Mouse (Mus musculus) natural killer cell, adult 2 months (primary cell): ENCODE data around the gene Dctn3.
"Not testable (repeated sequence)": the region's sequence is repeated elsewhere in the genome, so short reads cannot be mapped to it uniquely, and the experiment has no call there.

Source experiments
- DNase-seq, 2 experiments: peaks; one replicate each; pipeline ENCODE4 v3.0.0; 2022; ENCODE audit warnings: low spot score in 2 of 2

Gene Dctn3

GRCm38 (mm10) chr4:41738256-41738603 lies 15.3 kb upstream of the Dctn3 start:
- no peak for DNase-seq

- peak; percentile 71 to 81 for DNase-seq
Observed at GRCm38 (mm10) chr4:41737602-41738255, 14.8 kb upstream of the Dctn3 start.

GRCm38 (mm10) chr4:41731052-41731765 lies 8.2 kb upstream of the Dctn3 start, which contains the start of gene Arid3c:
Gene Arid3c (minus strand): TSS chr4:41731142.
- DNase-seq = no peak

- DNase-seq = no peak
Observed at GRCm38 (mm10) chr4:41726826-41727621, 4.1 kb upstream of the Dctn3 start.

- no peak for DNase-seq
Observed at GRCm38 (mm10) chr4:41716834-41717233, 6.1 kb downstream of the Dctn3 start.

GRCm38 (mm10) chr4:41715596-41715995 lies 7.4 kb downstream of the Dctn3 start:
- DNase-seq = peak; percentile 36 to 43

GRCm38 (mm10) chr4:41715082-41715481 lies 7.9 kb downstream of the Dctn3 start:
- no peak for DNase-seq

GRCm38 (mm10) chr4:41714276-41714675 lies 8.7 kb downstream of the Dctn3 start:
- peak; percentile 36 to 62 for DNase-seq

- DNase-seq = peak; percentile 68 to 78
Observed at GRCm38 (mm10) chr4:41713197-41714067, 9.5 kb downstream of the Dctn3 start, which contains the start of gene Rpp25l. Gene Rpp25l (minus strand): TSS chr4:41713534.

- no peak for DNase-seq
Observed at GRCm38 (mm10) chr4:41712421-41713196, 10.4 kb downstream of the Dctn3 start.

GRCm38 (mm10) chr4:41711705-41712375 lies 11.1 kb downstream of the Dctn3 start:
- no peak for DNase-seq

GRCm38 (mm10) chr4:41710229-41710628 lies 12.7 kb downstream of the Dctn3 start:
- no peak for DNase-seq

GRCm38 (mm10) chr4:41708192-41708745 lies 14.7 kb downstream of the Dctn3 start:
- peak in 1 of 2 experiments; percentile 31 for DNase-seq

GRCm38 (mm10) chr4:41707011-41707535 lies 15.9 kb downstream of the Dctn3 start:
- DNase-seq = peak in 1 of 2 experiments; percentile 68

GRCm38 (mm10) chr4:41705922-41706754 lies 16.8 kb downstream of the Dctn3 start:
- DNase-seq = no peak

- no peak for DNase-seq
Observed at GRCm38 (mm10) chr4:41704651-41705050, 18.3 kb downstream of the Dctn3 start.

- DNase-seq = not testable (repeated sequence)
Observed at GRCm38 (mm10) chr4:41702226-41702625, 20.7 kb downstream of the Dctn3 start.

- not testable (repeated sequence) for DNase-seq
Observed at GRCm38 (mm10) chr4:41700224-41700623, 22.7 kb downstream of the Dctn3 start.
